Mouse (Mus musculus): ENCODE measurements at regions not wholly inside any gene's neighbourhood (a gene's known extent, or its start where the extent isn't known, plus 50 kb on each side); places are given as distances from the start of the nearest gene placed in this dataset.

DNA sequence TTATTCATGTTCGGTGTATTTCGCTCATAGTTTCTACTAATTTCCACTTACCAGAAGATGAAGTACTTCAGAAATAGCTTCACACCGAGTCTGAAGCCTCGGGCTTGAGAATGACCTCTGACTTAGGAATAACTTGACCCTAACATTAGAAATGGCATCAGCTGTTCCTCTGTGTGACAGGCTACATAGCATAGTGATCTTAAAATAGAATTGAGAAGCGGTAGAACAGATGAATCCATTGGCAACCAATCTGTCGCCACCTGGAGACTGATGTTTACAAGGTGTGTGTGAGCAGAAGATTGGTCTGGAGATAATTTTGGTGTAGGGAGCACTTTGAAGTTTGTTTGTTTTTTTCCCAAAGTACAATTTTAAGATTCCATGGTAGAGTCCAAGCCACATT is 60.9 kb upstream of the Ahi1 start:
- ATAC-seq: no peak
- ChIA-PET POLR2A (no interaction called here), CTCF (interaction anchor here (1.1 to 1.5 kb wide), 2 partner anchors 9 to 178 kb away, joined by 3 read pairs; no protein-coding TSS in a partner anchor)

DNA sequence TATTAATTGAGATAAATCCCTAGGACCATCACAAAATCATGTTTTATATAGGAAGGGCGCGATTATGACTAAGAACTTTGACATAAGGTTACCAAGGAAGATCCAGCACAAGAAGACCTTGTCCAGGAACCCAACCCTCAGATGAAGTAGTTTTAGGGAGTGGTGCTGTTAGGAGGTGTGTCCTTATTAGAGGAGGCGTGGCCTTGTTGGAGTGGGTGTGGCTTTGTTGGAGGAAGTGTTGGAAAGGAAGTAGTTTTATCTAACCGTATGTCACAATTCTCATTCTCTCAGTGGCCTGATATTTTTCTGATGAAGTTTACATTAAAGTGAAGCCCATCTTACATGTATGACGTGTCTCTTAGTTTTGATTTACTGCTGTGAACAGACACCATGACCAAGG is 68.7 kb upstream of the Ahi1 start:
- ATAC-seq (no peak), DNase-seq (ENCODE audit: low read depth, low spot score) (no peak)
- ChIA-PET CTCF (no interaction called here), POLR2A (no interaction called here)
- TF ChIP-seq CTCF (IDR thresholded peaks at IDR 0.05): no peak
- in situ Hi-C loops (cut with MboI; ENCODE audit: low pct_unique_long_range_greater_than_20kb): no loop called here
- H3K27me3 ChIP-seq: no peaks in the 10 kb centered on the region

More for the DNA sequence above, 60.9 kb upstream of the Ahi1 start:
- H3K27me3 ChIP-seq: peaks cover 7% of the 10 kb centered on the region
- in situ Hi-C loops (cut with MboI; ENCODE audit: low pct_unique_long_range_greater_than_20kb): no loop called here
- DNase-seq (ENCODE audit: low read depth, low spot score): no peak
- no peak for TF ChIP-seq CTCF (IDR thresholded peaks at IDR 0.05)

DNA sequence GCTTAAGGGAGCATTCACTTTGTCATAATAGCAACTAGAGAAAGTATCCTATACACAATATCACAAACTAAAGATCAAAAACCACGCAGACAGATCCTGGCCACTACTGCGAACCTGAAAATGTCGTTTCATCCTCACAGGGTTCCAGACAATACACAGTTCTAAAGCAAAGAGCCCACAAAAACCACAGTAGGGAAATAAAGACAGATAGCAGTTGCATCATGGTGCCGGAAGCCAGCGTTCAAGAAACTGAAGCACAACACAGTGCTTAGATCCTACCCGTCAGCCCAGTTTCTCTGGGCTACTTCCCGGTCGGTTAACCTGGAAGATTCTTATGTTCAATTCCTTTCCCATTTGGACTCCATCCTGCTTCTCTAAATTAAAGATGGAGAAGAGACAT is 69.7 kb upstream of the Ahi1 start:
- DNase-seq (ENCODE audit: low read depth, low spot score): no peak
- ChIA-PET CTCF (interaction anchor here (1.2 kb wide), 1 partner anchor 9 kb away, joined by 3 read pairs; no protein-coding TSS in a partner anchor), POLR2A (no interaction called here)
- in situ Hi-C loops (cut with MboI; ENCODE audit: low pct_unique_long_range_greater_than_20kb): no loop called here
- ATAC-seq: no peak
- H3K27me3 ChIP-seq: no peaks in the 10 kb centered on the region
- TF ChIP-seq CTCF (IDR thresholded peaks at IDR 0.05): no peak

DNA sequence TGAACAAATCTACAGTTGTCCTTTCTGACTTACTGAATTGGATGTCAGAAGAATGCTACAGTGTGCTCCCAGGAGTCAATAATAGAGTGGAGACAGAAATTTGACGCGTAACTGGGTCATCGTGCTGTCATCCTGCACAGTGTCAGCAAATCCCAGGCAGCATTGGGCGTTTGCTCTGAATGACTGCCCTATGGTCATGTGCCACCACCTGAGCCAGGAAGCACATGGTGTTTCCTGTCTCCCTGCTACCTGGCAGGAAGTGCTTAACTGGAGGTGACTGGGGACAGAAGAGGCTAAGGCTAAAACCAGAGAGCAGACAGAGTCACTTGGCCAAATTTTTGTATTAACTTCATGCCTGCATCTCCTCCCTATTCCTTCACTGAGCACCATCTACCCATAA is 72.1 kb upstream of the Ahi1 start:
- TF ChIP-seq CTCF (IDR thresholded peaks at IDR 0.05): no peak
- POLR2A ChIA-PET: no interaction called here

DNA sequence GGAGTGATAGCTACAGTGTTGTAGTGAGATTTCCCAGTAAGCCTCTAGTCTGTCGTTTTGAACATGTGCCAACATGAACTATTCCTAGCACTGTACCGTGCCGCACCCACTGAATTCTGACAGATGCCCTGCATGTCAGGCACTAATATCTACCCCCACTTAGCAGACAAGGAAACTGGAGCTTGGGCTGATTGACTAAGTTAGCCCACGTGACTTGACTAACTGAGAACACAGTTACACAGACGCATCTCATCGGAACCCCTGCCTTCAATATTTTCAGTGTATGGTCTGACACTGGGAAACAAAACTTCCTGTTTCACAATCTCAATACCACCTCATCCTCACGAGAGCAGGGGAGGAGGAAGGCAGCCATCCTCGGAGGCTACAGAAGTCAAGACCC is 72.9 kb upstream of the Ahi1 start:
- ATAC-seq (no peak), DNase-seq (ENCODE audit: low read depth, low spot score) (no peak)
- peaks cover under 1% of the 10 kb centered on the region for H3K27me3 ChIP-seq
- POLR2A ChIA-PET: no interaction called here
- CTCF ChIA-PET: no interaction called here
- in situ Hi-C loops (cut with MboI; ENCODE audit: low pct_unique_long_range_greater_than_20kb): no loop called here
- TF ChIP-seq CTCF (IDR thresholded peaks at IDR 0.05): no peak

More for the DNA sequence above, 72.1 kb upstream of the Ahi1 start:
- no peak for DNase-seq (ENCODE audit: low read depth, low spot score)
- CTCF ChIA-PET: no interaction called here
- no peak for ATAC-seq
- in situ Hi-C loops (cut with MboI; ENCODE audit: low pct_unique_long_range_greater_than_20kb): no loop called here
- no peaks in the 10 kb centered on the region for H3K27me3 ChIP-seq

DNA sequence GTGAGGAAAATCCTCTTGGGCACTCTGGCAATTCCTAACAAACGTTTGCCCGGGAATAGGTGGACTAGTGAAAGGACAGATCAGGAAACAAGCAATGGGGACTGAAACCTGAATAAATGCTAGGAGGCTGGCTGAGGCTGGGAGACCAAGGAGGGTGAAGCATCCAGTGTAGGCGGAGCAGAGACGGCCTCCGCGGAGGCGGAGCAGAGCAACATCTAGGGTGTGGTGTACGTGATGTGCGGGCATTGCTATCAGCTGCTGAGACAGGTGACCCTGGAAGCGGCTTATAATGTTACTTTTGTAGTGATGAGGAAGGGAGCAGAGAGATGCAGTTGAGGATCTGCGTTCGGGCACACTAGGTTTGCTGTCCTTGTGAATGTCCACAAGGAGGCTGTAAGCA is 85.3 kb upstream of the Ahi1 start:
- no peak for TF ChIP-seq CTCF (IDR thresholded peaks at IDR 0.05)
- no peak for ATAC-seq
- POLR2A ChIA-PET: no interaction called here
- peaks cover 13% of the 10 kb centered on the region for H3K27me3 ChIP-seq
- CTCF ChIA-PET: no interaction called here
- in situ Hi-C loops (cut with MboI; ENCODE audit: low pct_unique_long_range_greater_than_20kb): no loop called here
- DNase-seq (ENCODE audit: low read depth, low spot score): no peak

DNA sequence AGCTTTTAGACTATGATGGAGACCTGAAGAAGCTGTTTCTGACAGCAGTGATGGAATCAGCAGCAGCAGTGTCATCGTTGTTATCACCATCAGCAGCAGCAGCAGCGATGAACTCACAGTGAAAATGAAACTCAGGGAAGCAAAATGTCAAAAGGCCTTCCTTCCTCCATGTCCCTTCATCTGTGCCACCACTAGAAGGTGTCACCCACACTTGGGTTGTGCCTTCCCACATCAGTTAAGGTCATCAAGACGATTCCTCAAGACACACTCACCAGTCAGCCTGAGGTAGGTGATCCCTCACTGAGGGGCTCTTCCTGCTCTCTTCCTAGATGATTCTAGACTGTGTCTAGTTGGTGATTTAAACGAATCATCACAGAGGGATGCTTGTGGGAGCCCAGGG is 87.3 kb upstream of the Ahi1 start:
- TF ChIP-seq CTCF (IDR thresholded peaks at IDR 0.05): no peak
- in situ Hi-C loops (cut with MboI; ENCODE audit: low pct_unique_long_range_greater_than_20kb): no loop called here
- ATAC-seq (no peak), DNase-seq (ENCODE audit: low read depth, low spot score) (no peak)
- CTCF ChIA-PET: no interaction called here
- POLR2A ChIA-PET: no interaction called here
- peaks cover 10% of the 10 kb centered on the region for H3K27me3 ChIP-seq

DNA sequence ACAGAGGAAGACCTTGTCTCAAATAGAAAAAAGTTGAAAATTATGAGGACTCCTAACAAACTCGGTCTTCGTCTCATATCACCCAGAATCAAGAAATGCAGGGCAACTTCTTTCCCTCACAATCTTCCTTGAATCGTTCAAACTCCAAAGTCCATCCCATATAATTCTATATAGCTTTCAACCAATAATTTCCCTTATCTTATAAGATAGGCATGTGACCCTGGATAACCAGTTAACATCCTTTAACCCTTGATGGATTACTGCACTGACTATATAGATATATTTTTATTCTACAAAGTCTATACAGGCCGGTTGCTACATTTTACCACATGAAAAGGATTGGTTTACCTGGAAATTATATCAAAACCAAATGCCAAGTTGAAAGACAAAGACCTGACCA is 94.9 kb upstream of the Ahi1 start:
- in situ Hi-C loops (cut with MboI; ENCODE audit: low pct_unique_long_range_greater_than_20kb): no loop called here
- ATAC-seq (no peak), DNase-seq (ENCODE audit: low read depth, low spot score) (no peak)
- H3K27me3 ChIP-seq: peaks cover 12% of the 10 kb centered on the region
- TF ChIP-seq CTCF (IDR thresholded peaks at IDR 0.05): no peak
- ChIA-PET POLR2A (no interaction called here), CTCF (no interaction called here)

DNA sequence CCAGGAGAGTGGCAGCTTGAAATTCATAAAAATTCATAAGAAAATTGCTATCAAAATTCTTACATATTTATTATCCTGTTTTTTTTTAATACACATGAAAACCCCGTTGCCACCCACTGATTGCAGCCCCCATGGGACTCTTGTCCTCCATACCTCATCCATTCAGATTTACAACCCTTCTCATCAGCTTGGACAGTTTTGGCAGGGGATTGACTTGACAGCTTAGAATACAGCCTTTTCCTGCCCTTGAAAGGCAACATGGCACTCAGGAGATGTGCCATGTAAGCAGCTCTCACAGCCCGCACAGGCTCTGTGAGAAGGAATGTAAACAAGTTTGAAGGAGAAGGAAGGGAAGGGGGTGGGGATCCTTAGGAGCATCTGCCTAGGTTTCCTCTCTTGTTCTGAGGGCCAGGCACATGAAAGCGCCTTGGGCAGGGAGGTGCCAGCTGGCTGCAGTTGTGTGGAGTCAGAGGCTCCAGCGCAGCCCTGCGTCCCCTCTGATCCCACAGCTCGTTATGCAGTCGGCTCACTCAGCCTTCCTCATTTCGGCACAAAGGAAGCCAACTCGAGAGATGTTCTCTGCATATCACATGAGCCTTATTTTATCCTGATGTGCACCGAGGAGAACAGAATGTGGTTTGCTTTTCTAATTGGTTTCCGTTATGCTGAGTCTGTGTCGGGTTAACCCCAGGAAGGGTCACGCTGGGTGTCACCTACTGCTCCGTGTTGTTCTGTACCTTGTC is 97.6 kb upstream of the Ahi1 start:
- no peak for TF ChIP-seq CTCF (IDR thresholded peaks at IDR 0.05)
- peaks cover 12% of the 10 kb centered on the region for H3K27me3 ChIP-seq
- POLR2A ChIA-PET: no interaction called here
- no peak for ATAC-seq
- CTCF ChIA-PET: no interaction called here
- in situ Hi-C loops (cut with MboI; ENCODE audit: low pct_unique_long_range_greater_than_20kb): no loop called here
- DNase-seq (ENCODE audit: low read depth, low spot score): no peak

DNA sequence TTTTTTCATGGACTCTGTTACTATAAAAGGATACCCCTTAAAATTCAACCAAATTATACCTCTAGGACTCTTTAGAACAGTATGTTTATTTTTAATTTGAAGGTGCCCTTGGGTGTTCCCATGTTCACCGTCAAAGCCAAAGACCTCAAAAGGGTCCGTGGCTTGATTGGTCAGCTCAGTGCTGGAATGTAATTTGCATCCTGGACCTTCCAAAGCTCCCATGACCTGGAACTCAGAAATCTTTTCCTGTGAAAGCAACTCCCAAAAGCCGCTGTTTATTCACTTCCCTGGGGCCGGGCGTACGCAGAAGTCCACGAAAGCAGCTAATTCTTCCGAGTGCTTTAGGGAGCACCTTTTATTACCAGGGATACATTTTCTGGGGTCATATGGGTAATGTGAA is 105.1 kb upstream of the Ahi1 start:
- in situ Hi-C loops (cut with MboI; ENCODE audit: low pct_unique_long_range_greater_than_20kb): no loop called here
- TF ChIP-seq CTCF (IDR thresholded peaks at IDR 0.05): no peak
- DNase-seq (ENCODE audit: low read depth, low spot score) (no peak), ATAC-seq (no peak)
- ChIA-PET CTCF (no interaction called here), POLR2A (interaction anchor here (0.6 kb wide), 1 partner anchor 287 kb away, joined by 3 read pairs; no protein-coding TSS in a partner anchor)
- H3K27me3 ChIP-seq: no peaks in the 10 kb centered on the region

DNA sequence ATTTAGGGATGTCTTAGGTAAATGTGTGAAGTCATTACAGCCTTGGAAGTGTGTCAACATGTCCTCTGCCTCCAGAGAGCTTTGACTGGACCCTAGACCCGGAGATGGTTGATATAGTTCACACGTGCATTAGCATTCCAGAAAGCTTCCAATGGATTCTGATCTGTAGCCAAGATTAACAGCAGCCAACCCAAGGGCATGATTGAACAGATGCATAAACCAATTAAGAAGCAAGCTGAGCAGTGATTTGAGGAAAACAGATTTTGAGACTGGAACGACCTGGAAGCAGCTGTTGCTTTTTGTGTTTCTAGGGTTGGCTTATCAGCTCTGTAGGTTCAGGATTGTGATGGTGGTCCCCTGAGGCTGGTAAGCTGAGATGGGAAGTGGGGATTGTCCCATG is 109.1 kb upstream of the Ahi1 start:
- in situ Hi-C loops (cut with MboI; ENCODE audit: low pct_unique_long_range_greater_than_20kb): no loop called here
- DNase-seq (ENCODE audit: low read depth, low spot score): no peak
- ChIA-PET POLR2A (no interaction called here), CTCF (no interaction called here)
- TF ChIP-seq CTCF (IDR thresholded peaks at IDR 0.05): no peak
- ATAC-seq: no peak
- H3K27me3 ChIP-seq: no peaks in the 10 kb centered on the region

DNA sequence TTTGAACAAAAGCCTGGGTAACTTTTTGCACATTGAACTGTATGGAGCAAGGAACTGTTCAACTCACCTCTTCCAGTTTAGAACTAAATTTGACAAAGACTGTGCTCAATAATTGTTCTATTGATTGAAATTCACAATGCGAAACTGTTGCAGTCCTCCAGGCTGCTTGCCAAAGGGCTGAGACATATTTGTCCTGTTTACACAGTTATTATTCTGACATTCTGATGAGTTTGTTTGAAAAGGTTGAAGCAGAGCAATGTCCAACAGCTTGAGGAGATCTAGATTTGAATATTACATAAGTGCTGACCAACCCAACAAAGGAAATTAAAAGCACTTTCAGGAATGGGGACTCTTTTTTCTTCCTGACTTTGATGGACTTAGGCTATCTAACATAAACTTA is 110.2 kb upstream of the Ahi1 start:
- TF ChIP-seq CTCF (IDR thresholded peaks at IDR 0.05): no peak
- DNase-seq (ENCODE audit: low read depth, low spot score) (no peak), ATAC-seq (no peak)
- ChIA-PET CTCF (no interaction called here), POLR2A (no interaction called here)
- no peaks in the 10 kb centered on the region for H3K27me3 ChIP-seq
- in situ Hi-C loops (cut with MboI; ENCODE audit: low pct_unique_long_range_greater_than_20kb): no loop called here

All from Patski (cell line).